Mouse (Mus musculus) ES-E14 (cell line): ENCODE measurements around the gene Asrgl1. TPM values are rescaled to one million over a fixed set of nuclear protein-coding genes. Genes with fewer than 3 reads are reported as not detected.

ENCODE experiments used
- DNase-seq: peaks from one replicate; pipeline ENCODE4 v3.0.0-alpha.2; 2013; ENCODE audit warnings: low read depth, low spot score
- H3K27ac ChIP-seq: 2 replicates; pipeline ENCODE4 v1.5.1; 2012; ENCODE audit warnings: low read depth, mild to moderate bottlenecking, low read length, moderate library complexity, mixed read lengths; ENCODE audit not compliant: poor library complexity, insufficient read depth, severe bottlenecking
- H3K36me3 ChIP-seq: 2 replicates; pipeline ENCODE4 v1.6.1; 2012; ENCODE audit warnings: mild to moderate bottlenecking, low read length, moderate library complexity, mixed read lengths; ENCODE audit not compliant: control insufficient read depth, poor library complexity, insufficient read depth, severe bottlenecking
- H3K4me1 ChIP-seq, 2 experiments: fragments of 150-350 bp in 1 of 2; sonication (generic) in 1 of 2; 2 replicates each; pipeline ENCODE4 v1.6.1; 2012; ENCODE audit warnings: low read length in 2 of 2, mild to moderate bottlenecking in 1 of 2, mixed read lengths in 1 of 2; ENCODE audit not compliant: control insufficient read depth in 2 of 2, insufficient read depth in 2 of 2, poor library complexity in 1 of 2
- H3K4me3 ChIP-seq, 2 experiments: fragments of 150-350 bp in 1 of 2; sonication (generic) in 1 of 2; 2 replicates each; pipeline ENCODE4 v1.5.1; 2012; ENCODE audit warnings: low read length in 2 of 2, low read depth in 1 of 2, mild to moderate bottlenecking in 1 of 2, mixed read lengths in 1 of 2; ENCODE audit not compliant: insufficient read depth in 1 of 2, poor library complexity in 1 of 2, severe bottlenecking in 1 of 2
- H3K9ac ChIP-seq: 2 replicates; pipeline ENCODE4 v1.6.1; 2012; ENCODE audit warnings: low read depth, mild to moderate bottlenecking, low read length, mixed read lengths; ENCODE audit not compliant: poor library complexity, insufficient read depth, severe bottlenecking
- H3K9me3 ChIP-seq: fragments of 150-350 bp; sonication (generic); 2 replicates; pipeline ENCODE4 v1.6.1; 2012; ENCODE audit warnings: low read depth, mild to moderate bottlenecking, low read length; ENCODE audit not compliant: control insufficient read depth, insufficient read depth
- CHD2 ChIP-seq: IDR thresholded peaks from 2 replicates; pipeline ENCODE4 v1.6.1; 2014; ENCODE audit warnings: mild to moderate bottlenecking, low read depth, low read length, inconsistent platforms
- HCFC1 ChIP-seq: IDR thresholded peaks from 2 replicates; pipeline ENCODE4 v1.6.1; 2012; ENCODE audit warnings: low read length, inconsistent platforms, borderline replicate concordance; ENCODE audit not compliant: insufficient read depth
- MAFK ChIP-seq: IDR thresholded peaks from 2 replicates; pipeline ENCODE4 v1.6.1; 2014; ENCODE audit warnings: mild to moderate bottlenecking, low read depth, low read length, inconsistent platforms; ENCODE audit not compliant: insufficient read depth
- ZC3H11A ChIP-seq: IDR thresholded peaks from 2 replicates; pipeline ENCODE4 v1.6.1; 2012; ENCODE audit warnings: low read depth, mild to moderate bottlenecking, inconsistent platforms, low read length, borderline replicate concordance
- ZNF384 ChIP-seq: IDR thresholded peaks from 2 replicates; pipeline ENCODE4 v1.6.1; 2012; ENCODE audit warnings: low read depth, low read length, inconsistent platforms
- in situ Hi-C, 2 experiments: fragments of 600-800 bp; cut with MboI; formaldehyde crosslinking; loops; one replicate each; pipeline ENCODE4 v1.15.1; 2025; ENCODE audit warnings: low sequenced_read_pairs in 2 of 2, inconsistent platforms in 1 of 2; ENCODE audit not compliant: unreplicated experiment in 2 of 2
- total RNA-seq: library from RNA; depleted of rRNA; stranded (reverse); fragments of 300-350 nt; gene quantifications from 2 replicates; pipeline ENCODE4 v1.2.3, GENCODE M21; 2012

Asrgl1 gene
- total RNA-seq, 1 experiment = 14.4 TPM

DNA sequence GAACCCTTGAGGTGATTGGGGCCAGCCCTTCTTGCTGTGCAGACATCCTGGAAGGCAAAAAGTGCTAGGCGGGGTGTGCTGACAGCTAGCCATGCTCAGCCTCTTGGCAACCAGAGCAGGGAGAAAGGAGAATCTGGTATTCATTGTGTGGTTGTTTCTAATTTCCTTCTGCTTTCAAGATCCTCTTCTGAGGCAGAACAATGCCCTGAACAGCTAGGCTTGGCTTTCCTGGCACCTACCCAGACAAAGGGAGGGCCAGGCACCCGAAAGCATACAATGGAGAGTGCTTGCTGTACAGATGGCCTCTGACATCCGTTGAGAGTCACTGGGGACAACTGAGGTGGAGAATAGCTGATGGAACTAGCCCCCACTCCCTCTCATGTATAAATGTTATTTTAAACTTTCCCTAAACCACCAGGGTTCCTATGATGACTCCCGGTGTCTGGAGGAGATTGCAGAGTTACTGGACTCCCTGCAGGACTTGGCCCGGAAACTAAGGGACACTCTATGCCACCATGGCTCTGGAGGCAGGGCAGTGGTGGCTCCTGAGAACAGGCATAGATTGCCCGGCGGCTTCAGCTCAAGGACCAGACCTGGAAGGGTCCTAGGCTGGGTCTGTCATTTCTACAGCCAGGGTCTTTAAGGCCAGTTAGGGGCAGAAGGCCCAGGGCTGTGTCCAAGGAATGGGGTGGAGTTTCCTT is 63.8 kb downstream of the Asrgl1 start:
- Histone ChIP-seq H3K36me3 (no peaks in the 10 kb centered on the region), H3K9me3 (no peaks in the 10 kb centered on the region), H3K4me3 (no peak overlapping the region), H3K27ac (no peak overlapping the region), H3K4me1 (peaks cover 6 to 22% of the 10 kb centered on the region in 2 experiments; a peak in 2 of 4 replicates), H3K9ac (no peak overlapping the region)
- in situ Hi-C loops = no loop called here
- TF ChIP-seq HCFC1 (no peak), ZNF384 (no peak), CHD2 (no peak), ZC3H11A (no peak), MAFK (no peak)
- DNase-seq = no peak

DNA sequence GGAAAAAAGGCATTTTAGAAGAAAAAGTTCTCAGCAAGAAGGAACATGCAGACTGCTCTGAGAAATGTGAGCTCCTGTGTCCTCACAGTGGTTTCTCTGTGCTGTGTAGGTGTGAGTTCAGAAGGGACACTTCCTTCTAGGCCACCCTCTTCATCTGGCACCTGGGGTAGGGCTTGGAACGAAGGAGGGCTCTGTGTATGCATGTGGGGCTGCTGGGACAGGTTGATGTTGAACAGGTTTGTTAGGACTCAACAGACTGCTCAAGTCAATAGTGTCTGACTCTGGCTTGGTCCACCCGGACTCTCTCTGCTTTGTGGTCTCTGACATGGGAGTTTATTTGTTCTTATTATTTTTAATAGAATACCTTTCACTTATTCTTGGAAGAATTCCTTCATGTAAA is 65.1 kb downstream of the Asrgl1 start:
- H3K36me3 ChIP-seq = no peaks in the 10 kb centered on the region
- H3K4me3 ChIP-seq = no peak overlapping the region
- no peak for TF ChIP-seq CHD2
- no peak for TF ChIP-seq MAFK
- no peak for TF ChIP-seq ZC3H11A
- no peak for TF ChIP-seq HCFC1
- TF ChIP-seq ZNF384 = no peak
- in situ Hi-C loops = no loop called here
- H3K4me1 ChIP-seq = peaks cover 4 to 20% of the 10 kb centered on the region in 2 experiments; a peak in 2 of 4 replicates
- no peaks in the 10 kb centered on the region for H3K9me3 ChIP-seq
- no peak overlapping the region for H3K27ac ChIP-seq
- no peak for DNase-seq
- no peak overlapping the region for H3K9ac ChIP-seq

DNA sequence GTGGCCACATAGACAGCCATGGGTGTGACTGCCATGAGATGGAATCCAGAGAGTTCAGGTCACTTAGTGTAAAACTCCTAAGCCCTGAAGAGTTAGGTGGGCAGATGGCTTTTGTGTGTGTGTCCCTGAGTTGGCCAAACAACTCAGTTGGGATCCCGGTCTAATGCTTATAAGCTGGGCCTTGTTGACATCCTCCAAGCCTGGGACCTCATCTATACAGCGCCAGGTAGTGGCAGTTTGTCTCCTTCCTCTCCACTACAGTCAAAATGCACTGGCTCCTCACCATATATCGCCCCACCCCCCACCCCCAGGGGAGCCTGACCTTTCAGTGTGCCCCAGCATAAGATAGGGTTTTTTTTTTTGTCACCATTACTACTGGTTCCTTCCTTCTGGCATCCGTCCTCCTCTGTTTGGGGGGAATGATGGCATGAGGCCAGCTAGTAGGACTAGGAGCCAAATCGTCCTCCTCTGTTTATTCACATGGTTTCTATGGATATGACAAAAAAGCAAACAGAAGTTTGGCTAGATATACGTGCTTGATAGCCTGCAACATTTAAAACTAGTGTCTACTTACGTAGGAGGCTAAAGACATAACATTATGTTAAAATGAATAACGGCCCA is 65.6 kb downstream of the Asrgl1 start:
- Histone ChIP-seq H3K36me3 (no peaks in the 10 kb centered on the region), H3K4me1 (peaks cover under 1 to 16% of the 10 kb centered on the region in 2 experiments; a peak in 2 of 4 replicates), H3K27ac (no peak overlapping the region), H3K4me3 (no peak overlapping the region), H3K9me3 (no peaks in the 10 kb centered on the region), H3K9ac (no peak overlapping the region)
- DNase-seq = no peak
- TF ChIP-seq HCFC1 = no peak
- no peak for TF ChIP-seq ZNF384
- TF ChIP-seq ZC3H11A = no peak
- no peak for TF ChIP-seq MAFK
- no peak for TF ChIP-seq CHD2
- in situ Hi-C loops = no loop called here

DNA sequence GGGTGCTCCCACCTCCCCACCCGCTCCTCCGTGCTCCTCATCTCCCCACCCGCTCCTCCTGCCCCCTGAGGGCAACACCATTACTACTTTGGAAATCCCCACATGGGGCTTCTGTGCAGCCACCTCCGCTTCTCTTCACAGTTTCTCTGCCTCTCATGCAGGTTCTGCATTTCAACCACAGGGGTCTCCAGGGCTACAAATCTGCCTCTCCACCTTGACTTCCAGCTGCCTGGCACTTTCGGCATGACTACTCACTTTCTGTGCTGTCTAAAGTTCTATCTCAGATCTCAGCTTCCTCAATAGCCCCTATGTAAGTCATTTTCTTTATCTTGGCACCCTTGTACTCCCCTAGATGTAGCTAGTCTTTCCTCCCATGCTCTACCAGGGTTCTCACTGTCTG is 68.1 kb downstream of the Asrgl1 start:
- no peak for DNase-seq
- Histone ChIP-seq H3K36me3 (no peaks in the 10 kb centered on the region), H3K9me3 (no peaks in the 10 kb centered on the region), H3K4me3 (no peak overlapping the region), H3K9ac (no peak overlapping the region), H3K4me1 (peaks cover 0 to 5% of the 10 kb centered on the region in 2 experiments; a peak in 1 of 4 replicates), H3K27ac (no peak overlapping the region)
- TF ChIP-seq ZC3H11A (no peak), HCFC1 (no peak), CHD2 (no peak), ZNF384 (no peak)
- in situ Hi-C loops = no loop called here
